Mouse (Mus musculus) testis, adult 2 months (tissue): ENCODE results near the gene Lyl1. TPM values are rescaled to one million over a fixed set of nuclear protein-coding genes. Genes with fewer than 3 reads are reported as not detected.

Experiments used
- H3K27ac ChIP-seq: fragments of 200-500 bp; 2 replicates; pipeline ENCODE4 v1.5.1; 2012; ENCODE audit warnings: low read depth, low read length; ENCODE audit not compliant: control insufficient read depth, insufficient read depth
- H3K27me3 ChIP-seq: fragments of 200-500 bp; 2 replicates; pipeline ENCODE4 v1.6.1; 2012; ENCODE audit warnings: mild to moderate bottlenecking, low read length, moderate library complexity; ENCODE audit not compliant: control insufficient read depth, insufficient read depth
- H3K36me3 ChIP-seq: fragments of 200-500 bp; 2 replicates; pipeline ENCODE4 v1.6.1; 2012; ENCODE audit warnings: mild to moderate bottlenecking, low read length; ENCODE audit not compliant: control insufficient read depth, insufficient read depth
- H3K4me1 ChIP-seq: fragments of 200-500 bp; 2 replicates; pipeline ENCODE4 v1.6.1; 2012; ENCODE audit warnings: low read length; ENCODE audit not compliant: control insufficient read depth, insufficient read depth
- H3K4me3 ChIP-seq: fragments of 200-500 bp; 2 replicates; pipeline ENCODE4 v1.5.1; 2012; ENCODE audit warnings: low read depth, mild to moderate bottlenecking, low read length, moderate library complexity, mixed read lengths; ENCODE audit not compliant: control insufficient read depth
- CTCF ChIP-seq: fragments of 200-500 bp; IDR thresholded peaks from 2 replicates; pipeline ENCODE4 v1.5.1; 2012; ENCODE audit warnings: low read depth, mild to moderate bottlenecking, inconsistent platforms, low read length, moderate library complexity; ENCODE audit not compliant: control insufficient read depth, insufficient read depth, insufficient replicate concordance
- POLR2A ChIP-seq: fragments of 200-500 bp; IDR thresholded peaks from 2 replicates; pipeline ENCODE4 v1.6.1; 2012; ENCODE audit warnings: low read depth, mild to moderate bottlenecking, inconsistent platforms, low read length, moderate library complexity; ENCODE audit not compliant: control insufficient read depth
- polyA plus RNA-seq: library from polyadenylated mRNA; depleted of rRNA; stranded (reverse); fragments of >200 nt; gene quantifications from 2 replicates; pipeline ENCODE4 v1.2.3, GENCODE M21; 2012

Lyl1 gene
- polyA plus RNA-seq, 1 experiment: 0.93 TPM

DNA sequence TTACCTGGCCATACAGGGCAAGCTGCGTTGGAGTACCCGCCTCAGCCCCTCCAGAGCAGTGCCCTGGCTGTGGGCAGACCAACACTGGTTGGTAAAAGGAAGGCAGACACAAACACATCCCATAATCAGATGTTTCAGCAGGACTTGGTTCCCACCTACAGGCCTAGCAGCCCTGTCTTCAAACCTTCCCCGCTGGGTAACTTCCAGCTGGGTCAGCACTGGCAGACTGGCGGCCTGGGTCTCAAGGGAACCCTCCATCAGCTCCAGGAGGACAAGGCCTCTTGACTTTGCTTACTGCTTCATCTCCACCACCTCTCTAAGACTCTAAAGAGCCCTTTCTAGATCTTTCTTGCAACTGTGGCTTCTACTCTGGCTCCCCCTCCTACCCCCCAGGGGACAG, 35.3 kb downstream of the Lyl1 start:
- H3K4me3 ChIP-seq: no peak overlapping the region
- H3K27me3 ChIP-seq: no peaks in the 10 kb centered on the region
- TF ChIP-seq CTCF: no peak
- no peak for TF ChIP-seq POLR2A
- H3K4me1 ChIP-seq: peaks cover 11% of the 10 kb centered on the region
- no peaks in the 10 kb centered on the region for H3K36me3 ChIP-seq
- no peak overlapping the region for H3K27ac ChIP-seq

DNA sequence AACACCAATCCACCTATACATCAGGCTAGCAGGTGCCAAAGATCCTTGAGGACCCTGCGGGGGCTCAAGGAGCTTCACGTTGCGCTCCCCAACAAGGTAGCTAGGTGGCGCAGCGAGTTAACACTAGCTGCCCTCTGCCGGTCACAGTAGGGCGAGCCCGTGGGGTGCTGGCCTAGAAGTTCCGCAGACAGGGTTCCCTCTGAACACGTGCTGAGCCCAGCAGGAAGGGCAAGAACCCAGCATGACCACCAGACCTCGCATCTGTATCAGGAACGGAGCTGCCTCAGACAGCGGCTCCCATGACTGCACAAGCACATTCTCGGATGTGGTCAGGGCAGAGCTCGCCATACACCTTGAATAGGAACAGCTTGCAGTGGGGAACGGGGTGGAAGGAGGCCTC, 36.4 kb downstream of the Lyl1 start:
- Histone ChIP-seq H3K4me3 (peak overlapping the region; percentile 20; the same call in 1 of the 2 replicates), H3K4me1 (peaks cover 17% of the 10 kb centered on the region)
- no peak for TF ChIP-seq POLR2A
- TF ChIP-seq CTCF: peak; percentile 88

DNA sequence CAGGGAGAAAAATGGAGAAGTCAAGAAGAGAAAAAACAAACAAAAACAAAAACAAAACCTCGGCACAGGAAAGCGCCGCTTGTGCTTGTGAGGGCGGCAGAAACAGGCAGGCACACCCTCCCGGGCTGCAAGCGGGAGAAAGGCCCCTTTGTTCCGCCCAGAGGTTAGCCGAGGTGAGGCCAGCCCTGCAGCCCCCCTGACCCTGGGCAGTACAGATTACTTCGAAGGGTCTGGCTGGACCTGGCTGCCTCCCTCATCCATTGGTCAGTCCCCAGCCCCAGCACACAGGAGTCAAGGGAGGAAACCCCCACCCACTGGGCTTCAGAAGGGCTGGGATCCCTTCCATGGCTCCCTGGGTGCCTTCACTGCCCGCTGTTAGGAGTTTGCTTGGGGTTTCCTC, 37.0 kb downstream of the Lyl1 start:
- Histone ChIP-seq H3K27me3 (no peaks in the 10 kb centered on the region), H3K4me3 (no peak overlapping the region), H3K27ac (no peak overlapping the region)

More for the DNA sequence above, 36.4 kb downstream of the Lyl1 start:
- no peaks in the 10 kb centered on the region for H3K27me3 ChIP-seq
- H3K36me3 ChIP-seq: no peaks in the 10 kb centered on the region
- no peak overlapping the region for H3K27ac ChIP-seq

DNA sequence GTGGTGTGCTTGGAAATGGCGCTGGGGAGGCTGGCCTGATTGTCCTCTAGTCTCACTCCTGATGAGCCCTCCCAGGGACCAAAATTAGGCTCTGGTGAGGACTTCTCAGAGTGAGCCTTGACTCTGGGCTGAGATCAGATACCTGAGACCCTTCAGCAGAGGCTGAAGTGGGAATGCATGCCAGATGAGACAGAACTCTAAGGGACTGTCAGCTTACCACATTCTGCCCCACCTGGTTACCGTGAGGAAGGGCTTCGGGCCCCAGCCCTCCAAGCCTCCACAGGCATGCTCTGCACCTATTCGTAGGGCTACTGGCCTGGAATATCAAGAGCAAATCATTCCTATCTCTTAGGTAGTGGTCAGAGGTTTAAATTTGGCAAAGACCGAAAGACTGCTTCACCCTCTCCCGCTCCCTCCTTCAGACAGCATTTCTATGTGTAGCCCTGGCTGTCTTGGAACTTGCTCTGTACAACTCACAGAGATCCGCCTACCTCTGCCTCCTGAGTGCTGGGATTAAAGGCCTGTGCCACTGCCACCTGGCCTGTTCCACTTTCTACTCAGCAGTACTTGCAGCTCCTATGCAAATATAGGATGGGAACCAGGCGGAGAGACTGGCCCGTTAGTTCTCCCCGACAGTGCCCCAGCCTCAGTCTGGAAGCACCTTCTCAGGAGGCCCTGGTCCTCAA, 37.6 kb downstream of the Lyl1 start:
- no peak overlapping the region for H3K27ac ChIP-seq
- H3K4me1 ChIP-seq: peaks cover 25% of the 10 kb centered on the region
- TF ChIP-seq POLR2A (no peak), CTCF (no peak)
- H3K36me3 ChIP-seq: no peaks in the 10 kb centered on the region
- H3K27me3 ChIP-seq: no peaks in the 10 kb centered on the region
- H3K4me3 ChIP-seq: no peak overlapping the region

More for the DNA sequence above, 37.0 kb downstream of the Lyl1 start:
- TF ChIP-seq CTCF (no peak), POLR2A (no peak)
- no peaks in the 10 kb centered on the region for H3K36me3 ChIP-seq
- peaks cover 24% of the 10 kb centered on the region for H3K4me1 ChIP-seq

DNA sequence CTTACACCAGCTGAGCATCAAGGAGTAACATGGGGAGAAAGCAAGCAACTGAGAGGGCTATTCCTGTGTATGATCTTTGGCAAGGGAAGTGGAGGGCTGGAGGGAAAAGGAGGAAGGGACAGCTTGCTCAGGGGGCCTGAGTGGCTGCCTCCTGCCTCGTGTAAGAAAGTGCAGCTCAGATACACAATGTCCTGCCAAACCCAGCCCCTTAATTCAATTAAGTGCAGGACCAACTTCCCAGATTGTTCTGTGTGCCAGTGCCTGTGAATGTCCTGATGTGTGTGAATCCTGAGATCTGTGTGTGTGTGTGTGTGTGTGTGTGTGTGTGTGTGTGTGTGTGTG, 38.1 kb downstream of the Lyl1 start:
- Histone ChIP-seq H3K36me3 (no peaks in the 10 kb centered on the region), H3K4me3 (no peak overlapping the region), H3K27ac (no peak overlapping the region), H3K4me1 (peaks cover 25% of the 10 kb centered on the region), H3K27me3 (no peaks in the 10 kb centered on the region)
- TF ChIP-seq POLR2A: no peak
- TF ChIP-seq CTCF: no peak

DNA sequence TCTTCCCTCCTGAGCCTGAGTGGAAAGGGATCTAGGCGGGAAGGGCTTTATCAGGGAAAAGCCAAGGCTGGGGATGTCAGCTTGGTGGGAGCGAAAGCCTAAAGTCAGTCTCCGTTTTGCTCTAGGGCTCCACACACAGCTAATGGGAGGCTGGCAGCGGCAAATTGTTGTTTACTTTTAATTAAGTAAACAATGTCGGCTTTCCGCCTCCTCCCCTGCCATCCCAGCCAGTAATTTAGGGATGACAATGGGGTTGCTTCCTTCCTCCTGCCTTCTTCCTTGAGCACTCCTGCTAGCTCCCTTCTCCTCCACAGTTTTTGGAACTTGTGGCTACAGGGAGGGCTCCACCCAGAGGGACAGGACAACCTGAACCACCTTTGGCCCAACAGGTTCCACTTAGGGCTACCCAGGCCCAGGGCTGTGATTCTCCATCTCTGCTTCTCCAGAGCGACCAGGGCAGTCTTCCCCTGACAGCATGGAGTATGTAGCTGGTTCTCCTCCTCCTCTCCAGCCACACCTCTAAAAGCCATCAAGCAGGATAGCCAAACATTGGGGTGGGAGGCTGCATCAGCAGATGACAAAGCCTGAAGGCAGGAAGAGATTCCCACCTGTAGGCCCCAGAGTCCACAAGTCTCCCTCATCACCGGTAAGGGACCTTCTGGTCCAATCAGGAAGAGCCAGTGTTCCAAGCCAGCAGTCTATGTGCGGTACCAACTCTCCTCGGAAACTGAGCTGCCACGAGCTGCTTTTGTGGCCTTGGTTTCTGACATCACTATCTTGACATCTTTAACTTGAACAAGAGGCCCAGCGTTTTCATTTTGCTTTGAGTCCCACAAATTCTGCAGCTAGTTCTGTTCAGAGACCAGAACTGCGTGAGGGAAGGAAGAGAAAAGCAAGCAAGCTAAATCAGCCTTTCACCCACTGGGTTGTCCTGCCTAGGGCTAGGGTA, 39.9 kb downstream of the Lyl1 start:
- Histone ChIP-seq H3K4me1 (peaks cover 25% of the 10 kb centered on the region), H3K4me3 (no peak overlapping the region), H3K27me3 (no peaks in the 10 kb centered on the region), H3K36me3 (no peaks in the 10 kb centered on the region), H3K27ac (no peak overlapping the region)
- TF ChIP-seq CTCF (no peak), POLR2A (no peak)

DNA sequence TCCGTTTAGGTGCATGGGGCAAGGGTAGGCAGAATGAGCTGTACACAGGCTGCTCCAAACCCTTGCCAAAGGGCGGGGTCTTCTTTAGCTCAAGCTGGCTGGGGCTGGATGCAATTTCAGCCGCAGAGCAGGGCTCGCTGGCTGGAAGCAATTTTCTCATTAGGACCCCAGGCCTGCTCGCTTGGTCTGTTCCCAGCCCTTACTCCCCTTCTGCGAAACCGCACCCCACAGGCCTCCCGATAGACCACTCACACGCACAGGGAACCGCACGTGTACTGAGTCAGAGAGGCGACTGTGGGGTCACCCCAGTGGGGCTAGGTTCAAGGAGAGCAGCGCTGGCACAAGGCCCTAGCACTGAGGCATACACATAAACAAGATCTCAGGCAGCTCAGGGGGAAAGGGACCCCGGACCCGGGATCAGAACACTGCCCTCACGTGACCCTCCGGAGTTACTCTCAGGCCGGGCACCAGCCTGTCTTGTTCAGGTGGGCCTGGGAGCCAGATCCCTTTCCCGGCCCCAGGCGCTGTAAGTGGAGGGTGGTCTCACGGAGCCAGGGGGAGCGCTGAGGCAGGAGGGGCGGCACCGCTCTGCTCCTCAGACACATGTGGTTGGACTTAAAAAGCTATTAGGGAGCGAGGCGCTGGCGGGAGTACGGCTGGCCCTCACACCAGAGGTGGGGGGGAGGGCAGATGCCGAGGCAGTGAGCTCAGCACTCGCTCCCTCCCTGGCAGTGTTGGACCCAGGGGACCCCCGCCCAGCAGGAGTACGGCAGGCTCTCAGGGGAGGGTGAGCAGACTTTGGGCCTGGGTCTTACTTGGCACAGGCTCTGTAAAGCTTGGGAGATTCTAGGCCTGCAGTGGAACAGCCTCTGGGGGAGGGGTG, 41.2 kb downstream of the Lyl1 start:
- H3K27me3 ChIP-seq: no peaks in the 10 kb centered on the region
- no peaks in the 10 kb centered on the region for H3K36me3 ChIP-seq
- no peak overlapping the region for H3K4me3 ChIP-seq
- no peak overlapping the region for H3K27ac ChIP-seq
- H3K4me1 ChIP-seq: peaks cover 25% of the 10 kb centered on the region
- no peak for TF ChIP-seq CTCF
- TF ChIP-seq POLR2A: no peak
